Mouse (Mus musculus) telencephalon, adult 2 months (tissue): ENCODE results near the gene Aars2.

Experiments
- DNase-seq: peaks from one replicate; pipeline ENCODE4 v3.0.0-alpha.2; 2011; ENCODE audit warnings: low read depth, low spot score

Aars2 gene

GRCm38 (mm10) chr17:45557998-45558862 lies 51.6 kb downstream of the Aars2 start:
- no peak for DNase-seq

- no peak for DNase-seq
Observed at GRCm38 (mm10) chr17:45559732-45560525, 53.3 kb downstream of the Aars2 start.

GRCm38 (mm10) chr17:45563216-45563615 lies 56.6 kb downstream of the Aars2 start:
- no peak for DNase-seq

- peak; percentile 81 for DNase-seq
Observed at GRCm38 (mm10) chr17:45563655-45564530, 57.3 kb downstream of the Aars2 start, which contains the start of gene Slc35b2. Slc35b2 (plus strand) TSS chr17:45563874.

- no peak for DNase-seq
Observed at GRCm38 (mm10) chr17:45564531-45565084, 58.0 kb downstream of the Aars2 start.

GRCm38 (mm10) chr17:45565103-45565502 lies 58.5 kb downstream of the Aars2 start:
- no peak for DNase-seq

- no peak for DNase-seq
Observed at GRCm38 (mm10) chr17:45566031-45566359, 59.4 kb downstream of the Aars2 start.

- no peak for DNase-seq
Observed at GRCm38 (mm10) chr17:45566360-45567161, 59.9 kb downstream of the Aars2 start.

- DNase-seq = no peak
Observed at GRCm38 (mm10) chr17:45567162-45567601, 60.5 kb downstream of the Aars2 start.

GRCm38 (mm10) chr17:45568990-45569389 lies 62.3 kb downstream of the Aars2 start:
- no peak for DNase-seq

- DNase-seq = no peak
Observed at GRCm38 (mm10) chr17:45569999-45570398, 63.4 kb downstream of the Aars2 start.
